Mouse (Mus musculus): ENCODE results near the gene Pde4c. TPM values are rescaled to one million over a fixed set of nuclear protein-coding genes. Genes with fewer than 3 reads are reported as not detected.

Gene Pde4c
- total and polyA plus RNA-seq, 3 experiments, result 0.65 to 3.0 TPM; not detected in 1

DNA sequence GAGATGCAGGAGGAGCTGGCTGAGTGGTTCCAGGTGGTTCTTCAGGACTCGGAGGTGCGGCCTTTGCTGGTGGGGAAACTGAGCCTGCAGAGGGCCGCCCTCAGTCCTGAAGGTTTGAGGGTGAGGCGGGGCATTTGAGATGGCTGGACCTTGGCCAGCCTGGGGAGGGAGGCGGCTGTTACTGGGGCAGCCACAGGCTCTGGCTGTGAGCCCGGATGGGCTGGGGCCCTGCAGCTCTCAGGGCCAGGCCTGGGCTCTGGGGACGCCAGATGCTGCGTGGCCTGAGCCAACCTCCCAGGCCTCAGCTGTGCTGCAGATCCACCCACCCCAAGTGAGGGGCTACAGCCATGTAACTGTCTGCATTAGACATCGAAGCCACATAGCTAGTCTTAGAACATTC lies 50.3 kb downstream of the Pde4c start:
- Histone ChIP-seq H3K9me3 (replicated peaks; ENCODE audit: insufficient read depth, low read length) (no peaks in the 10 kb centered on the region), H3K4me3 (ENCODE audit: control insufficient read depth in 1 of 2, insufficient read depth in 1 of 2, low read depth in 2 of 2, low read length in 2 of 2) (no peak overlapping the region), H3K4me1 (ENCODE audit: control insufficient read depth in 1 of 2, insufficient read depth in 2 of 2, low read length in 2 of 2) (peaks cover 0 to 11% of the 10 kb centered on the region in 2 experiments; a peak in 2 of 4 replicates), H3K27me3 (ENCODE audit: control insufficient read depth in 1 of 2, insufficient read depth in 2 of 2, low read length in 2 of 2) (no peaks in the 10 kb centered on the region), H3K27ac (ENCODE audit: control insufficient read depth, low read depth, low read length) (no peak overlapping the region), H3K9ac (ENCODE audit: control insufficient read depth, low read depth, low read length, poor library complexity, severe bottlenecking) (no peak overlapping the region), H3K79me2 (ENCODE audit: control insufficient read depth, insufficient read depth, low read length, poor library complexity) (peaks cover 15% of the 10 kb centered on the region), H3K36me3 (ENCODE audit: control insufficient read depth in 1 of 2, insufficient read depth in 2 of 2, low read length in 2 of 2) (no peaks in the 10 kb centered on the region; a peak in 2 of 4 replicates)
- no peak for DNase-seq (ENCODE audit: low read depth, low spot score)
- TF ChIP-seq NRF1 (IDR thresholded peaks at IDR 0.05; ENCODE audit: insufficient read depth, low read depth, low read length, poor library complexity, severe bottlenecking), result no peak
- no peak for TF ChIP-seq TCF12 (IDR thresholded peaks at IDR 0.05; ENCODE audit: low read depth, low read length)
- no peak for TF ChIP-seq ELF1 (IDR thresholded peaks at IDR 0.05; ENCODE audit: low read depth, low read length)
- TF ChIP-seq MEF2A (IDR thresholded peaks at IDR 0.05; ENCODE audit: extremely low read depth, insufficient replicate concordance, low read depth, low read length, poor library complexity, severe bottlenecking), result no peak
- TF ChIP-seq EP300 (IDR thresholded peaks at IDR 0.05; ENCODE audit: low read depth in 1 of 2, low read length in 2 of 2), result no peak
- no peak for TF ChIP-seq POLR2AphosphoS2 (IDR thresholded peaks at IDR 0.05; ENCODE audit: low read length)
- no peak for TF ChIP-seq JUND (IDR thresholded peaks at IDR 0.05; ENCODE audit: low read depth, low read length)
- TF ChIP-seq ZNF384 (IDR thresholded peaks at IDR 0.05; ENCODE audit: low read depth, low read length), result no peak

DNA sequence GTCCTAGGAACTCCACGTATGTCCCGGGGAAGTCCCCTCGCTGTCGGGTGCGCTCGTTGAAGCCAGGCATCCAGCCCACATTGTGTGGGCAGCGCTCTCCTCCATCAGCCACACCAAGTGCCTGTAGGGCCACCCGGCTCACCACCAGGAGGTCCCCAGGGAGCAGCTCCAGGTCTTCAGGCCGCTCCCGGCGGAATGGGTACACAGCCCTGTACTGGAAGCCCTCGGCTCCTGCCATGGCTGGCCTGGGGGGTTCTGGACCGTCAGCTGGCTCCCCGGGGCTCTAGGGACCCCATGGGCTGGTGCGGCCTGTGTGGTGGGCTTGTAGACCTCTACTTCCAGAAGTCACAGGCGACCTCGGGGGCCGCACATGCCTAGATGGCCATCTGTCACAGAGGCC lies 51.2 kb downstream of the Pde4c start:
- TF ChIP-seq NRF1 (IDR thresholded peaks at IDR 0.05; ENCODE audit: insufficient read depth, low read depth, low read length, poor library complexity, severe bottlenecking), result no peak
- no peak for TF ChIP-seq CHD1 (IDR thresholded peaks at IDR 0.05; ENCODE audit: low read depth, low read length)
- no peak for TF ChIP-seq MAZ (IDR thresholded peaks at IDR 0.05; ENCODE audit: low read depth, low read length)
- no peak for TF ChIP-seq JUND (IDR thresholded peaks at IDR 0.05; ENCODE audit: low read depth, low read length)
- no peak for TF ChIP-seq RAD21 (IDR thresholded peaks at IDR 0.05; ENCODE audit: low read depth, low read length)
- TF ChIP-seq RCOR1 (IDR thresholded peaks at IDR 0.05; ENCODE audit: low read depth, low read length), result no peak
- TF ChIP-seq NELFE (IDR thresholded peaks at IDR 0.05; ENCODE audit: low read depth, low read length), result no peak
- no peak for TF ChIP-seq MAX (IDR thresholded peaks at IDR 0.05; ENCODE audit: low read length)
- Histone ChIP-seq H3K27ac (ENCODE audit: control insufficient read depth, low read depth, low read length) (no peak overlapping the region), H3K79me2 (ENCODE audit: control insufficient read depth, insufficient read depth, low read length, poor library complexity) (peaks cover 15% of the 10 kb centered on the region), H3K4me1 (ENCODE audit: control insufficient read depth in 1 of 2, insufficient read depth in 2 of 2, low read length in 2 of 2) (peaks cover 0 to 11% of the 10 kb centered on the region in 2 experiments; a peak in 2 of 4 replicates), H3K36me3 (ENCODE audit: control insufficient read depth in 1 of 2, insufficient read depth in 2 of 2, low read length in 2 of 2) (no peaks in the 10 kb centered on the region; a peak in 2 of 4 replicates), H3K27me3 (ENCODE audit: control insufficient read depth in 1 of 2, insufficient read depth in 2 of 2, low read length in 2 of 2) (no peaks in the 10 kb centered on the region), H3K9ac (ENCODE audit: control insufficient read depth, low read depth, low read length, poor library complexity, severe bottlenecking) (no peak overlapping the region), H3K9me3 (replicated peaks; ENCODE audit: insufficient read depth, low read length) (no peaks in the 10 kb centered on the region), H3K4me3 (ENCODE audit: control insufficient read depth in 1 of 2, insufficient read depth in 1 of 2, low read depth in 2 of 2, low read length in 2 of 2) (no peak overlapping the region)
- no peak for DNase-seq (ENCODE audit: low read depth, low spot score)

DNA sequence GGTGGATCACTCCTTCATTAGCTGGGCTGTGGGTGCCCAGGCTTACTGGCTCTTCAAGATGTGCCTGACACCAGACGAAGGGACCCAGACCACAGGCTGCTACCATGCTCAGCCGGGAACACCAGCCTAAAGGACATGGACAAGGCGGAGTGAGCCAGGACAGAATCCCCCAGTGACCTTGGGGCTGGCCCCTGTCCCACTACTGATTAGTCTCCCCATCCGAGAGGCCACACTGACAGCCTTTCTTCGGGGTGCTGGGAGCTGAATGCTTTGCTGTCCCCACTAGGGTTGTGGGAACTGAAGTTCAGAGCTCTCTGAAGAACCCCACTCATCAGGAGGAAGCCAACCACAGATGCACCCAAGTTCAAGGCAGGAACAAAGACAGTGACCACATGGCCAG lies 51.7 kb downstream of the Pde4c start:
- H3K4me1 ChIP-seq (ENCODE audit: control insufficient read depth in 1 of 2, insufficient read depth in 2 of 2, low read length in 2 of 2), result peaks cover 0 to 16% of the 10 kb centered on the region in 2 experiments; a peak in 2 of 4 replicates

More for the DNA sequence above, 51.7 kb downstream of the Pde4c start:
- Histone ChIP-seq H3K36me3 (ENCODE audit: control insufficient read depth in 1 of 2, insufficient read depth in 2 of 2, low read length in 2 of 2) (peaks cover 0 to 3% of the 10 kb centered on the region in 2 experiments; a peak in 2 of 4 replicates), H3K9ac (ENCODE audit: control insufficient read depth, low read depth, low read length, poor library complexity, severe bottlenecking) (no peak overlapping the region), H3K27ac (ENCODE audit: control insufficient read depth, low read depth, low read length) (no peak overlapping the region), H3K27me3 (ENCODE audit: control insufficient read depth in 1 of 2, insufficient read depth in 2 of 2, low read length in 2 of 2) (no peaks in the 10 kb centered on the region), H3K79me2 (ENCODE audit: control insufficient read depth, insufficient read depth, low read length, poor library complexity) (peaks cover 15% of the 10 kb centered on the region), H3K9me3 (replicated peaks; ENCODE audit: insufficient read depth, low read length) (no peaks in the 10 kb centered on the region), H3K4me3 (ENCODE audit: control insufficient read depth in 1 of 2, insufficient read depth in 1 of 2, low read depth in 2 of 2, low read length in 2 of 2) (no peak overlapping the region)
- no peak for DNase-seq (ENCODE audit: low read depth, low spot score)
- TF ChIP-seq USF1 (IDR thresholded peaks at IDR 0.05; ENCODE audit: low read depth, low read length) (no peak), JUND (IDR thresholded peaks at IDR 0.05; ENCODE audit: low read depth, low read length) (no peak), NRF1 (IDR thresholded peaks at IDR 0.05; ENCODE audit: insufficient read depth, low read depth, low read length, poor library complexity, severe bottlenecking) (no peak), ZKSCAN1 (IDR thresholded peaks at IDR 0.05; ENCODE audit: low read depth, low read length) (no peak), ZMIZ1 (IDR thresholded peaks at IDR 0.05; ENCODE audit: low read depth, low read length) (no peak)
